Mouse (Mus musculus): ENCODE data around the gene Tfr2. TPM values are rescaled to one million over a fixed set of nuclear protein-coding genes. Genes with fewer than 3 reads are reported as not detected.

The Tfr2 gene
- polyA plus RNA-seq, 1 experiment from 2014 or later, result 2.2 TPM

GRCm38 (mm10) chr5:137570181-137570580 lies 541 bp downstream of the Tfr2 start:
- no peak for DNase-seq (ENCODE audit: low spot score)
- H3K27me3 ChIP-seq (replicated peaks; ENCODE audit: low read depth, poor library complexity, severe bottlenecking), result peaks cover 36% of the 10 kb centered on the region
- WGBS, result 60% methylated on average over 7 of the region's 7 CpGs

GRCm38 (mm10) chr5:137570691-137571586 lies 1.3 kb downstream of the Tfr2 start:
- Histone ChIP-seq H3K4me1 (peaks cover 17% of the 10 kb centered on the region), H3K9me3 (no peaks in the 10 kb centered on the region), H3K27me3 (replicated peaks; ENCODE audit: low read depth, poor library complexity, severe bottlenecking) (peaks cover 40% of the 10 kb centered on the region), H3K27ac (replicated peaks) (no peak overlapping the region), H3K4me3 (no peak overlapping the region), H3K36me3 (replicated peaks) (no peaks in the 10 kb centered on the region)
- 87% methylated on average over 17 of the region's 17 CpGs for WGBS
- no peak for DNase-seq (ENCODE audit: low spot score)

More at GRCm38 (mm10) chr5:137570181-137570580, 541 bp downstream of the Tfr2 start:
- H3K9me3 ChIP-seq, result no peaks in the 10 kb centered on the region
- no peak overlapping the region for H3K4me3 ChIP-seq
- H3K36me3 ChIP-seq (replicated peaks), result no peaks in the 10 kb centered on the region
- H3K27ac ChIP-seq (replicated peaks), result no peak overlapping the region
- peaks cover 17% of the 10 kb centered on the region for H3K4me1 ChIP-seq

GRCm38 (mm10) chr5:137574470-137574901 lies 4.8 kb downstream of the Tfr2 start:
- peak; percentile 57 for DNase-seq (ENCODE audit: low spot score)
- H3K27ac ChIP-seq (replicated peaks), result peak overlapping the region; percentile 63; the same call in 1 of the 2 replicates

GRCm38 (mm10) chr5:137580246-137580645 lies 10.6 kb downstream of the Tfr2 start:
- peaks cover 37% of the 10 kb centered on the region for H3K27me3 ChIP-seq (replicated peaks; ENCODE audit: low read depth, poor library complexity, severe bottlenecking)
- 84% methylated on average over 6 of the region's 6 CpGs for WGBS
- no peak overlapping the region for H3K4me3 ChIP-seq
- no peaks in the 10 kb centered on the region for H3K36me3 ChIP-seq (replicated peaks)
- DNase-seq (ENCODE audit: low spot score), result no peak
- H3K9me3 ChIP-seq, result no peaks in the 10 kb centered on the region
- H3K4me1 ChIP-seq, result peaks cover 23% of the 10 kb centered on the region
- H3K27ac ChIP-seq (replicated peaks), result no peak overlapping the region

More at GRCm38 (mm10) chr5:137574470-137574901, 4.8 kb downstream of the Tfr2 start:
- Histone ChIP-seq H3K27me3 (replicated peaks; ENCODE audit: low read depth, poor library complexity, severe bottlenecking) (peaks cover 36% of the 10 kb centered on the region), H3K9me3 (no peaks in the 10 kb centered on the region), H3K36me3 (replicated peaks) (no peaks in the 10 kb centered on the region), H3K4me3 (peak overlapping the region; percentile 50), H3K4me1 (peaks cover 13% of the 10 kb centered on the region)
- 7% methylated on average over 27 of the region's 27 CpGs for WGBS

GRCm38 (mm10) chr5:137582702-137583101 lies 13.1 kb downstream of the Tfr2 start:
- no peak for DNase-seq (ENCODE audit: low spot score)
- Histone ChIP-seq H3K36me3 (replicated peaks) (no peaks in the 10 kb centered on the region), H3K9me3 (no peaks in the 10 kb centered on the region), H3K27me3 (replicated peaks; ENCODE audit: low read depth, poor library complexity, severe bottlenecking) (peaks cover 30% of the 10 kb centered on the region), H3K4me1 (peaks cover 23% of the 10 kb centered on the region), H3K27ac (replicated peaks) (no peak overlapping the region), H3K4me3 (0 out of 2 replicates have a peak overlapping the region, but pooled peaks have one; percentile 57)
- WGBS, result 35% methylated on average over 8 of the region's 8 CpGs

- WGBS, result 15% methylated on average over 27 of the region's 27 CpGs
- peak overlapping the region; percentile 57 for H3K4me3 ChIP-seq
- H3K9me3 ChIP-seq, result no peaks in the 10 kb centered on the region
- no peaks in the 10 kb centered on the region for H3K36me3 ChIP-seq (replicated peaks)
- H3K27me3 ChIP-seq (replicated peaks; ENCODE audit: low read depth, poor library complexity, severe bottlenecking), result peaks cover 30% of the 10 kb centered on the region
- H3K27ac ChIP-seq (replicated peaks), result peak overlapping the region; percentile 37; the same call in 1 of the 2 replicates
- peak; percentile 75 for DNase-seq (ENCODE audit: low spot score)
- peaks cover 23% of the 10 kb centered on the region for H3K4me1 ChIP-seq
Observed at GRCm38 (mm10) chr5:137583670-137584169, 14.1 kb downstream of the Tfr2 start.

- DNase-seq (ENCODE audit: low spot score), result peak; percentile 69
- Histone ChIP-seq H3K4me1 (peaks cover 23% of the 10 kb centered on the region), H3K27me3 (replicated peaks; ENCODE audit: low read depth, poor library complexity, severe bottlenecking) (peaks cover 30% of the 10 kb centered on the region), H3K4me3 (no peak overlapping the region), H3K9me3 (no peaks in the 10 kb centered on the region), H3K27ac (replicated peaks) (no peak overlapping the region), H3K36me3 (replicated peaks) (no peaks in the 10 kb centered on the region)
- WGBS, result 34% methylated on average over 8 of the region's 8 CpGs
Observed at GRCm38 (mm10) chr5:137584976-137585375, 15.3 kb downstream of the Tfr2 start.

- no peak overlapping the region for H3K4me3 ChIP-seq
- WGBS, result 84% methylated on average over 5 of the region's 5 CpGs
- H3K27ac ChIP-seq (replicated peaks), result no peak overlapping the region
- H3K9me3 ChIP-seq, result no peaks in the 10 kb centered on the region
- H3K4me1 ChIP-seq, result no peaks in the 10 kb centered on the region
- H3K27me3 ChIP-seq (replicated peaks; ENCODE audit: low read depth, poor library complexity, severe bottlenecking), result no peaks in the 10 kb centered on the region
- H3K36me3 ChIP-seq (replicated peaks), result no peaks in the 10 kb centered on the region
- no peak for DNase-seq (ENCODE audit: low spot score)
Observed at GRCm38 (mm10) chr5:137590507-137590906, 20.9 kb downstream of the Tfr2 start.

GRCm38 (mm10) chr5:137595921-137596320 lies 26.3 kb downstream of the Tfr2 start:
- no peaks in the 10 kb centered on the region for H3K9me3 ChIP-seq
- peaks cover 22% of the 10 kb centered on the region for H3K4me1 ChIP-seq
- H3K4me3 ChIP-seq, result no peak overlapping the region
- DNase-seq (ENCODE audit: low spot score), result no peak
- H3K36me3 ChIP-seq (replicated peaks), result peaks cover 22% of the 10 kb centered on the region
- 82% methylated on average over 7 of the region's 7 CpGs for WGBS
- H3K27ac ChIP-seq (replicated peaks), result no peak overlapping the region
- H3K27me3 ChIP-seq (replicated peaks; ENCODE audit: low read depth, poor library complexity, severe bottlenecking), result no peaks in the 10 kb centered on the region

- H3K9me3 ChIP-seq, result no peaks in the 10 kb centered on the region
- H3K4me1 ChIP-seq, result peaks cover 26% of the 10 kb centered on the region
- no peak for DNase-seq (ENCODE audit: low spot score)
- peak overlapping the region; percentile 75 for H3K27ac ChIP-seq (replicated peaks)
- H3K36me3 ChIP-seq (replicated peaks), result peaks cover 22% of the 10 kb centered on the region
- H3K4me3 ChIP-seq, result peak overlapping the region; percentile 49
- WGBS, result 28% methylated on average over 30 of the region's 30 CpGs
- H3K27me3 ChIP-seq (replicated peaks; ENCODE audit: low read depth, poor library complexity, severe bottlenecking), result no peaks in the 10 kb centered on the region
Observed at GRCm38 (mm10) chr5:137596601-137597261, 27.1 kb downstream of the Tfr2 start.

GRCm38 (mm10) chr5:137597625-137598024 lies 28.0 kb downstream of the Tfr2 start:
- Histone ChIP-seq H3K9me3 (no peaks in the 10 kb centered on the region), H3K27ac (replicated peaks) (no peak overlapping the region), H3K36me3 (replicated peaks) (peaks cover 22% of the 10 kb centered on the region), H3K4me3 (peak overlapping the region; percentile 49; the same call in 1 of the 2 replicates), H3K27me3 (replicated peaks; ENCODE audit: low read depth, poor library complexity, severe bottlenecking) (no peaks in the 10 kb centered on the region), H3K4me1 (peaks cover 34% of the 10 kb centered on the region)
- 97% methylated on average over 6 of the region's 6 CpGs for WGBS
- no peak for DNase-seq (ENCODE audit: low spot score)

GRCm38 (mm10) chr5:137598100-137598826 lies 28.6 kb downstream of the Tfr2 start:
- no peak for DNase-seq (ENCODE audit: low spot score)
- no peak overlapping the region for H3K27ac ChIP-seq (replicated peaks)
- H3K9me3 ChIP-seq, result no peaks in the 10 kb centered on the region
- peaks cover 40% of the 10 kb centered on the region for H3K4me1 ChIP-seq
- H3K36me3 ChIP-seq (replicated peaks), result peaks cover 23% of the 10 kb centered on the region
- WGBS, result 88% methylated on average over 2 of the region's 2 CpGs
- no peak overlapping the region for H3K4me3 ChIP-seq
- no peaks in the 10 kb centered on the region for H3K27me3 ChIP-seq (replicated peaks; ENCODE audit: low read depth, poor library complexity, severe bottlenecking)

All from embryonic facial prominence, embryonic 10.5 days (tissue).